Mouse (Mus musculus) hindbrain, embryonic 15.5 days (tissue): ENCODE measurements around the gene Atp1a1. TPM values are rescaled to one million over a fixed set of nuclear protein-coding genes. Genes with fewer than 3 reads are reported as not detected.

Source experiments
- ATAC-seq: fragments of 200-750 bp; cut with Nextera tagmentation; 2 replicates; pipeline ENCODE4 v1.8.0; 2017; ENCODE audit warnings: low read depth, moderate number of reproducible peaks, moderate TSS enrichment; ENCODE audit not compliant: low FRiP score
- H3K27ac ChIP-seq: fragments of 300-500 bp; sonication (generic); replicated peaks from 2 replicates; pipeline ENCODE4 v1.5.1; 2015; ENCODE audit warnings: mild to moderate bottlenecking, inconsistent platforms
- H3K27me3 ChIP-seq: fragments of 300-500 bp; sonication (generic); 2 replicates; pipeline ENCODE4 v1.6.1; 2015; ENCODE audit warnings: control low read depth, inconsistent platforms
- H3K36me3 ChIP-seq: fragments of 300-500 bp; sonication (generic); 2 replicates; pipeline ENCODE4 v1.6.1; 2015; ENCODE audit warnings: control low read depth, inconsistent platforms
- H3K4me1 ChIP-seq: fragments of 300-500 bp; sonication (generic); replicated peaks from 2 replicates; pipeline ENCODE4 v1.6.1; 2015; ENCODE audit warnings: control low read depth, inconsistent platforms
- H3K4me2 ChIP-seq: fragments of 300-500 bp; sonication (generic); 2 replicates; pipeline ENCODE4 v1.6.1; 2015; ENCODE audit warnings: moderate library complexity, mild to moderate bottlenecking, inconsistent platforms
- H3K4me3 ChIP-seq: fragments of 300-500 bp; sonication (generic); 2 replicates; pipeline ENCODE4 v1.5.1; 2015; ENCODE audit warnings: mild to moderate bottlenecking, inconsistent platforms
- H3K9ac ChIP-seq: fragments of 300-500 bp; sonication (generic); 2 replicates; pipeline ENCODE4 v1.6.1; 2015; ENCODE audit warnings: inconsistent platforms
- H3K9me3 ChIP-seq: fragments of 300-500 bp; sonication (generic); 2 replicates; pipeline ENCODE4 v1.6.1; 2016; ENCODE audit warnings: control low read depth, inconsistent platforms
- WGBS: fragments of 180-500 bp; shearing (Covaris S2); methylation state at CpG from one replicate; pipeline ENCODE4 v1.1.7; 2015; 5-methylcytosine and 5-hydroxymethylcytosine counted together
- polyA plus RNA-seq: library from polyadenylated mRNA; unstranded; fragments of >200 nt; fragmentation: Nextera tagmentation; extraction: Ambion mirVana; gene quantifications from 2 replicates; pipeline ENCODE4 v1.2.1, GENCODE M21; 2015

Atp1a1 gene
- polyA plus RNA-seq, 1 experiment from 2014 or later = 69.3 TPM

- WGBS = 74% methylated on average over 4 of the region's 4 CpGs
- Histone ChIP-seq H3K4me1 (peaks cover 85% of the 10 kb centered on the region), H3K27me3 (no peaks in the 10 kb centered on the region), H3K4me2 (no peak overlapping the region), H3K4me3 (no peak overlapping the region), H3K36me3 (peaks cover 11% of the 10 kb centered on the region), H3K27ac (no peak overlapping the region), H3K9ac (no peak overlapping the region), H3K9me3 (no peaks in the 10 kb centered on the region)
- ATAC-seq = no peak
Observed at GRCm38 (mm10) chr3:101598231-101598905, 6.1 kb downstream of the Atp1a1 start.

GRCm38 (mm10) chr3:101597317-101598096 lies 7.0 kb downstream of the Atp1a1 start:
- Histone ChIP-seq H3K27me3 (no peaks in the 10 kb centered on the region), H3K27ac (no peak overlapping the region), H3K9ac (no peak overlapping the region), H3K9me3 (no peaks in the 10 kb centered on the region), H3K4me2 (no peak overlapping the region), H3K4me1 (peaks cover 78% of the 10 kb centered on the region), H3K4me3 (no peak overlapping the region), H3K36me3 (peaks cover 11% of the 10 kb centered on the region)
- WGBS = 34% methylated on average over 10 of the region's 10 CpGs
- ATAC-seq = no peak

- Histone ChIP-seq H3K36me3 (peaks cover 19% of the 10 kb centered on the region), H3K4me1 (peaks cover 70% of the 10 kb centered on the region), H3K4me3 (no peak overlapping the region), H3K27ac (no peak overlapping the region), H3K9me3 (no peaks in the 10 kb centered on the region), H3K27me3 (no peaks in the 10 kb centered on the region), H3K4me2 (peak overlapping the region; percentile 6; the same call in 1 of the 2 replicates), H3K9ac (no peak overlapping the region)
- WGBS = 46% methylated on average over 8 of the region's 8 CpGs
- ATAC-seq = no peak
Observed at GRCm38 (mm10) chr3:101596686-101597085, 7.8 kb downstream of the Atp1a1 start.

GRCm38 (mm10) chr3:101595866-101596630 lies 8.4 kb downstream of the Atp1a1 start:
- no peak for ATAC-seq
- no peak overlapping the region for H3K9ac ChIP-seq
- no peak overlapping the region for H3K4me3 ChIP-seq
- H3K36me3 ChIP-seq = peaks cover 26% of the 10 kb centered on the region
- no peaks in the 10 kb centered on the region for H3K27me3 ChIP-seq
- H3K4me1 ChIP-seq = peaks cover 63% of the 10 kb centered on the region
- H3K9me3 ChIP-seq = no peaks in the 10 kb centered on the region
- WGBS = 69% methylated on average over 14 of the region's 14 CpGs
- 0 out of 2 replicates have a peak overlapping the region, but pooled peaks have one; percentile 2 for H3K27ac ChIP-seq
- peak overlapping the region; percentile 6; the same call in 1 of the 2 replicates for H3K4me2 ChIP-seq

GRCm38 (mm10) chr3:101594982-101595381 lies 9.5 kb downstream of the Atp1a1 start:
- no peak overlapping the region for H3K27ac ChIP-seq
- whole genome bisulfite sequencing = 78% methylated on average over 5 of the region's 5 CpGs

GRCm38 (mm10) chr3:101593266-101593651 lies 11.2 kb downstream of the Atp1a1 start:
- H3K27ac ChIP-seq = 0 out of 2 replicates have a peak overlapping the region, but pooled peaks have one; percentile 9
- no peak overlapping the region for H3K4me2 ChIP-seq
- H3K9me3 ChIP-seq = no peaks in the 10 kb centered on the region
- 49% methylated on average over 7 of the region's 7 CpGs for WGBS
- ATAC-seq = no peak
- H3K4me3 ChIP-seq = no peak overlapping the region
- peaks cover 35% of the 10 kb centered on the region for H3K4me1 ChIP-seq
- peaks cover 53% of the 10 kb centered on the region for H3K36me3 ChIP-seq
- no peak overlapping the region for H3K9ac ChIP-seq
- no peaks in the 10 kb centered on the region for H3K27me3 ChIP-seq

More at GRCm38 (mm10) chr3:101594982-101595381, 9.5 kb downstream of the Atp1a1 start:
- no peaks in the 10 kb centered on the region for H3K9me3 ChIP-seq
- H3K36me3 ChIP-seq = peaks cover 36% of the 10 kb centered on the region
- H3K27me3 ChIP-seq = no peaks in the 10 kb centered on the region
- no peak overlapping the region for H3K4me2 ChIP-seq
- no peak for ATAC-seq
- H3K4me3 ChIP-seq = no peak overlapping the region
- H3K4me1 ChIP-seq = peaks cover 52% of the 10 kb centered on the region
- H3K9ac ChIP-seq = no peak overlapping the region

- H3K4me2 ChIP-seq = no peak overlapping the region
- peaks cover 30% of the 10 kb centered on the region for H3K4me1 ChIP-seq
- H3K27me3 ChIP-seq = no peaks in the 10 kb centered on the region
- ATAC-seq = no peak
- 76% methylated on average over 21 of the region's 21 CpGs for WGBS
- H3K36me3 ChIP-seq = peaks cover 60% of the 10 kb centered on the region
- no peaks in the 10 kb centered on the region for H3K9me3 ChIP-seq
- no peak overlapping the region for H3K9ac ChIP-seq
- peak overlapping the region; percentile 9; the same call in 1 of the 2 replicates for H3K27ac ChIP-seq
- H3K4me3 ChIP-seq = no peak overlapping the region
Observed at GRCm38 (mm10) chr3:101592281-101593265, 11.9 kb downstream of the Atp1a1 start.

GRCm38 (mm10) chr3:101590380-101590779 lies 14.1 kb downstream of the Atp1a1 start:
- peaks cover 11% of the 10 kb centered on the region; the same call in 1 of the 2 replicates for H3K4me1 ChIP-seq
- no peak for ATAC-seq
- no peak overlapping the region for H3K9ac ChIP-seq
- H3K9me3 ChIP-seq = no peaks in the 10 kb centered on the region
- no peak overlapping the region for H3K27ac ChIP-seq
- peaks cover 81% of the 10 kb centered on the region for H3K36me3 ChIP-seq
- H3K27me3 ChIP-seq = no peaks in the 10 kb centered on the region
- H3K4me3 ChIP-seq = no peak overlapping the region
- WGBS = 97% methylated on average over 16 of the region's 16 CpGs
- no peak overlapping the region for H3K4me2 ChIP-seq

- WGBS = 89% methylated on average over 7 of the region's 7 CpGs
- H3K36me3 ChIP-seq = peaks cover 91% of the 10 kb centered on the region
- no peaks in the 10 kb centered on the region for H3K27me3 ChIP-seq
- no peak overlapping the region for H3K27ac ChIP-seq
- no peak overlapping the region for H3K4me2 ChIP-seq
- 0 out of 2 replicates have a peak, but pooled peaks cover 1% of the 10 kb centered on the region for H3K4me1 ChIP-seq
- ATAC-seq = no peak
- H3K9me3 ChIP-seq = no peaks in the 10 kb centered on the region
- H3K9ac ChIP-seq = no peak overlapping the region
- H3K4me3 ChIP-seq = no peak overlapping the region
Observed at GRCm38 (mm10) chr3:101588299-101588698, 16.2 kb downstream of the Atp1a1 start.

GRCm38 (mm10) chr3:101586794-101587193 lies 17.7 kb downstream of the Atp1a1 start:
- no peak overlapping the region for H3K9ac ChIP-seq
- H3K27ac ChIP-seq = no peak overlapping the region
- no peak for ATAC-seq
- H3K4me1 ChIP-seq = no peaks in the 10 kb centered on the region
- no peaks in the 10 kb centered on the region for H3K9me3 ChIP-seq
- H3K36me3 ChIP-seq = peaks cover 99% of the 10 kb centered on the region
- H3K27me3 ChIP-seq = no peaks in the 10 kb centered on the region
- 93% methylated on average over 12 of the region's 12 CpGs for WGBS
- no peak overlapping the region for H3K4me3 ChIP-seq
- no peak overlapping the region for H3K4me2 ChIP-seq

GRCm38 (mm10) chr3:101578072-101578471 lies 26.4 kb downstream of the Atp1a1 start:
- no peak overlapping the region for H3K4me2 ChIP-seq
- WGBS = 81% methylated on average over 3 of the region's 3 CpGs
- H3K4me1 ChIP-seq = peaks cover 11% of the 10 kb centered on the region
- H3K9me3 ChIP-seq = no peaks in the 10 kb centered on the region
- H3K27me3 ChIP-seq = no peaks in the 10 kb centered on the region
- no peak for ATAC-seq
- H3K9ac ChIP-seq = no peak overlapping the region
- H3K4me3 ChIP-seq = no peak overlapping the region
- H3K27ac ChIP-seq = 0 out of 2 replicates have a peak overlapping the region, but pooled peaks have one; percentile 50
- H3K36me3 ChIP-seq = peaks cover 69% of the 10 kb centered on the region
